Mouse (Mus musculus): ENCODE results near the gene Bcl2l11. TPM values are rescaled to one million over a fixed set of nuclear protein-coding genes. Genes with fewer than 3 reads are reported as not detected.
A peak's percentile ranks its signal among the peaks of the same experiment; 100 is the strongest.

Gene Bcl2l11
- total RNA-seq, 2 experiments from 2014 or later, result 6.2 to 7.1 TPM

- DNase-seq (ENCODE audit: low spot score in 2 of 2), result no peak
- intact Hi-C loops (cut with DNase I), result no loop called here
Observed at GRCm38 (mm10) chr2:128104815-128105214, 21.0 kb upstream of the Bcl2l11 start.

GRCm38 (mm10) chr2:128105651-128106050, 20.2 kb upstream of the Bcl2l11 start:
- no peak for DNase-seq (ENCODE audit: low spot score in 2 of 2)
- intact Hi-C loops (cut with DNase I), result no loop called here

GRCm38 (mm10) chr2:128111537-128111936, 14.3 kb upstream of the Bcl2l11 start:
- intact Hi-C loops (cut with DNase I), result no loop called here
- DNase-seq (ENCODE audit: low spot score in 2 of 2), result no peak

- DNase-seq (ENCODE audit: low spot score in 2 of 2), result no peak
- intact Hi-C loops (cut with DNase I), result no loop called here
Observed at GRCm38 (mm10) chr2:128114621-128115020, 11.2 kb upstream of the Bcl2l11 start.

GRCm38 (mm10) chr2:128115579-128115978, 10.3 kb upstream of the Bcl2l11 start:
- intact Hi-C loops (cut with DNase I), result no loop called here
- no peak for DNase-seq (ENCODE audit: low spot score in 2 of 2)

- intact Hi-C loops (cut with DNase I), result no loop called here
- DNase-seq (ENCODE audit: low spot score in 2 of 2), result no peak
Observed at GRCm38 (mm10) chr2:128117605-128118004, 8.2 kb upstream of the Bcl2l11 start.

- intact Hi-C loops (cut with DNase I), result no loop called here
- DNase-seq (ENCODE audit: low spot score in 2 of 2), result no peak
Observed at GRCm38 (mm10) chr2:128118971-128119370, 6.9 kb upstream of the Bcl2l11 start.

- intact Hi-C loops (cut with DNase I), result loop anchor here (1.0 to 10.0 kb wide), 4 partner anchors 192 to 450 kb away; no protein-coding TSS in a partner anchor
- DNase-seq (ENCODE audit: low spot score in 2 of 2), result peak; percentile 50 to 54
Observed at GRCm38 (mm10) chr2:128122491-128122890, 3.3 kb upstream of the Bcl2l11 start.

GRCm38 (mm10) chr2:128122891-128123771, 2.7 kb upstream of the Bcl2l11 start:
- intact Hi-C loops (cut with DNase I), result loop anchor here (1.0 to 10.0 kb wide), 4 partner anchors 192 to 449 kb away; no protein-coding TSS in a partner anchor
- peak in 1 of 2 experiments; percentile 23 for DNase-seq (ENCODE audit: low spot score in 2 of 2)

- intact Hi-C loops (cut with DNase I), result loop anchor here (5.0 to 10.0 kb wide), 3 partner anchors 191 to 448 kb away; no protein-coding TSS in a partner anchor
- DNase-seq (ENCODE audit: low spot score in 2 of 2), result peak in 1 of 2 experiments; percentile 21
Observed at GRCm38 (mm10) chr2:128123921-128124683, 1.7 kb upstream of the Bcl2l11 start.

- intact Hi-C loops (cut with DNase I), result loop anchor here (5.0 to 10.0 kb wide), 3 partner anchors 190 to 448 kb away; no protein-coding TSS in a partner anchor
- no peak for DNase-seq (ENCODE audit: low spot score in 2 of 2)
Observed at GRCm38 (mm10) chr2:128124693-128125092, 1.1 kb upstream of the Bcl2l11 start.

- intact Hi-C loops (cut with DNase I), result loop anchor here (10.0 kb wide), 1 partner anchor 188 kb away; no protein-coding TSS in a partner anchor
Observed at GRCm38 (mm10) chr2:128126591-128127051, 783 bp downstream of the Bcl2l11 start.

GRCm38 (mm10) chr2:128127121-128127671, 1.4 kb downstream of the Bcl2l11 start:
- DNase-seq (ENCODE audit: low spot score in 2 of 2), result peak; percentile 82 to 86
- intact Hi-C loops (cut with DNase I), result loop anchor here (10.0 kb wide), 1 partner anchor 188 kb away; no protein-coding TSS in a partner anchor

More at GRCm38 (mm10) chr2:128126591-128127051, 783 bp downstream of the Bcl2l11 start:
- peak; percentile 22 to 23 for DNase-seq (ENCODE audit: low spot score in 2 of 2)

- intact Hi-C loops (cut with DNase I), result loop anchor here (10.0 kb wide), 1 partner anchor 187 kb away; no protein-coding TSS in a partner anchor
- peak; percentile 43 to 50 for DNase-seq (ENCODE audit: low spot score in 2 of 2)
Observed at GRCm38 (mm10) chr2:128127691-128128292, 2.0 kb downstream of the Bcl2l11 start.

- intact Hi-C loops (cut with DNase I), result loop anchor here (10.0 kb wide), 1 partner anchor 186 kb away; no protein-coding TSS in a partner anchor
Observed at GRCm38 (mm10) chr2:128128532-128128931, 2.7 kb downstream of the Bcl2l11 start.

GRCm38 (mm10) chr2:128131503-128131902, 5.7 kb downstream of the Bcl2l11 start:
- no peak for DNase-seq (ENCODE audit: low spot score in 2 of 2)
- intact Hi-C loops (cut with DNase I), result no loop called here

More at GRCm38 (mm10) chr2:128128532-128128931, 2.7 kb downstream of the Bcl2l11 start:
- DNase-seq (ENCODE audit: low spot score in 2 of 2), result no peak

GRCm38 (mm10) chr2:128132635-128133034, 6.8 kb downstream of the Bcl2l11 start:
- intact Hi-C loops (cut with DNase I), result no loop called here
- no peak for DNase-seq (ENCODE audit: low spot score in 2 of 2)

GRCm38 (mm10) chr2:128133865-128134264, 8.0 kb downstream of the Bcl2l11 start:
- no peak for DNase-seq (ENCODE audit: low spot score in 2 of 2)
- intact Hi-C loops (cut with DNase I), result no loop called here

- DNase-seq (ENCODE audit: low spot score in 2 of 2), result no peak
- intact Hi-C loops (cut with DNase I), result no loop called here
Observed at GRCm38 (mm10) chr2:128134474-128134873, 8.6 kb downstream of the Bcl2l11 start.

Data from left cerebral cortex, postnatal 36 days (tissue).